Mouse (Mus musculus) monocyte, adult 59 days (primary cell): ENCODE results near the gene Myoc. TPM values are rescaled to one million over a fixed set of nuclear protein-coding genes. Genes with fewer than 3 reads are reported as not detected.

Experiments
- total RNA-seq, 2 experiments: library from RNA; stranded (reverse); gene quantifications; one replicate each; pipeline ENCODE4 v1.2.4; 2023

Myoc gene
- not detected for total RNA-seq

DNA sequence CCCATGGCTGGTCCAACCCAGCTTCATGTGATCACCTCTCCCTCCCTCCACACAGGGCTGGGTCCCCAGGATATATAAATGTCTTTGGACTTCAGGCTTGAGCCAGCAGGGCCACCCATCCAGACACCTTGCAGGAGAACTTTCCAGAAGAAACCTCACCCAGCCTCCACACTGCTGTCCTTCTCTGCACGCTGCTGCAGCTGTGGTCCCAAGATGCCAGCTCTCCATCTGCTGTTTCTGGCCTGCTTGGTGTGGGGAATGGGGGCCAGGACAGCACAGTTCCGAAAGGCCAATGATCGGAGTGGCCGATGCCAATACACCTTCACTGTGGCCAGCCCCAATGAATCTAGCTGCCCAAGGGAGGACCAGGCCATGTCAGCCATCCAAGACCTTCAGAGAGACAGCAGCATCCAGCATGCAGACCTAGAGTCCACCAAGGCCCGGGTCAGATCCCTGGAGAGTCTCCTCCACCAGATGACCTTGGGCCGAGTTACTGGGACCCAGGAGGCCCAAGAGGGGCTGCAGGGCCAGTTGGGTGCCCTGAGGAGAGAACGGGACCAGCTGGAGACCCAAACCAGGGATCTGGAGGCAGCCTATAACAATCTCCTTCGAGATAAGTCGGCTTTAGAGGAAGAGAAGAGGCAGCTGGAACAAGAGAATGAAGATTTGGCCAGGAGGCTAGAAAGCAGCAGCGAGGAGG lies at the start of gene Myoc:
Gene Myoc (plus strand): TSS at position 105 of the 700 bp plus-strand sequence.

DNA sequence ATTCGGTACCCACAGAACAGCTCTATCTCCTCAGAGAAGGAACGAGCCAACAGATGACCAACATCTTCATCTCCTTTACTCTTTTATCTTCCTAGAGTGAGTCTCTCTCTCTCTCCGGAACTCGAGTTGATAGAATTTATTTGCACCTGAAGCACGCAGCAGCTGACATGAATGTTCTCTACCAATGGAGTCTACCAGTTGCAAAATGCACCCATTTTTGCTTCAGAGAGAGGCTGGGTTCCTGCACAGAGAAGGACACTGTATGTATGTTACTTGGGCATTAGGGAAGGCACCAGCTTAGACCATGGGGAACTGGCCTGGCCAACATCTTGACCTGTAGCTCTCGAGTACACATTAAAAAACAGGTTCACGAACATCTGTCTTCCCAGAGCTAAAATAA lies 19.2 kb downstream of the Myoc start, which contains the start of gene Myocos:
Gene Myocos (minus strand): TSS at position 101 of the 400 bp plus-strand sequence.

Other genes starting within 250 kb of the Myoc start
- gene Dnm3, start 161.1 kb upstream of the Myoc start, total RNA-seq = under 1 TPM in 1 of 2 experiments, not detected in 1; 0.21 TPM
- gene Mettl13, start 90.6 kb upstream of the Myoc start, total RNA-seq = 10 to 100 TPM; 10.4 to 13.8 TPM
- 100 to 1,000 TPM; 117 to 122 TPM for gene Vamp4, start 68.6 kb upstream of the Myoc start, total RNA-seq
- not detected for gene Myocos, start 19.1 kb downstream of the Myoc start, total RNA-seq
- 100 to 1,000 TPM; 216 to 228 TPM for gene Prrc2c, start 101.4 kb downstream of the Myoc start, total RNA-seq
- not detected for gene Fmo4, start 174.8 kb downstream of the Myoc start, total RNA-seq
- not detected for gene Fmo1, start 227.5 kb downstream of the Myoc start, total RNA-seq